Mouse (Mus musculus) neural tube, embryonic 14.5 days (tissue): ENCODE results near the gene Clasp1. TPM values are rescaled to one million over a fixed set of nuclear protein-coding genes. Genes with fewer than 3 reads are reported as not detected.

Experiments
- ATAC-seq: fragments of 200-750 bp; cut with Nextera tagmentation; 2 replicates; pipeline ENCODE4 v1.8.0; 2017; ENCODE audit warnings: low read depth, mild to moderate bottlenecking, moderate TSS enrichment, moderate library complexity
- H3K27ac ChIP-seq: fragments of 300-500 bp; sonication (generic); 2 replicates; pipeline ENCODE4 v1.5.1; 2014; ENCODE audit warnings: low read depth, mild to moderate bottlenecking, control low read depth, low read length, moderate library complexity, mixed read lengths
- H3K27me3 ChIP-seq: fragments of 300-500 bp; sonication (generic); 2 replicates; pipeline ENCODE4 v1.6.1; 2014; ENCODE audit warnings: low read length; ENCODE audit not compliant: control insufficient read depth, insufficient read depth
- H3K36me3 ChIP-seq: fragments of 300-500 bp; sonication (generic); 2 replicates; pipeline ENCODE4 v1.6.1; 2014; ENCODE audit warnings: low read length, mixed read lengths; ENCODE audit not compliant: control insufficient read depth, insufficient read depth
- H3K4me1 ChIP-seq: fragments of 300-500 bp; sonication (generic); 2 replicates; pipeline ENCODE4 v1.6.1; 2014; ENCODE audit warnings: low read length; ENCODE audit not compliant: control insufficient read depth, insufficient read depth
- H3K4me2 ChIP-seq: fragments of 300-500 bp; sonication (generic); 2 replicates; pipeline ENCODE4 v1.6.1; 2014; ENCODE audit warnings: mild to moderate bottlenecking, low read depth, low read length, control low read depth
- H3K4me3 ChIP-seq: fragments of 300-500 bp; sonication (generic); 2 replicates; pipeline ENCODE4 v1.5.1; 2014; ENCODE audit warnings: low read depth, low read length, control low read depth, mixed read lengths
- H3K9ac ChIP-seq: fragments of 300-500 bp; sonication (generic); replicated peaks from 2 replicates; pipeline ENCODE4 v1.6.1; 2014; ENCODE audit warnings: low read depth, mild to moderate bottlenecking, control low read depth, low read length, mixed read lengths
- H3K9me3 ChIP-seq: fragments of 300-500 bp; sonication (generic); 2 replicates; pipeline ENCODE4 v1.6.1; 2016; ENCODE audit warnings: low read length; ENCODE audit not compliant: control insufficient read depth
- WGBS: fragments of 180-500 bp; shearing (Covaris S2); extraction: QIAGEN DNeasy Blood & Tissue Kit; methylation state at CpG from one replicate; pipeline ENCODE4 v1.1.7; 2014; 5-methylcytosine and 5-hydroxymethylcytosine counted together
- polyA plus RNA-seq: library from polyadenylated mRNA; unstranded; fragments of >200 nt; fragmentation: Nextera tagmentation; extraction: Ambion mirVana; gene quantifications from 2 replicates; pipeline ENCODE4 v1.2.1, GENCODE M21; 2014

Clasp1 gene
- polyA plus RNA-seq, 1 experiment from 2014 or later = 149 TPM

DNA sequence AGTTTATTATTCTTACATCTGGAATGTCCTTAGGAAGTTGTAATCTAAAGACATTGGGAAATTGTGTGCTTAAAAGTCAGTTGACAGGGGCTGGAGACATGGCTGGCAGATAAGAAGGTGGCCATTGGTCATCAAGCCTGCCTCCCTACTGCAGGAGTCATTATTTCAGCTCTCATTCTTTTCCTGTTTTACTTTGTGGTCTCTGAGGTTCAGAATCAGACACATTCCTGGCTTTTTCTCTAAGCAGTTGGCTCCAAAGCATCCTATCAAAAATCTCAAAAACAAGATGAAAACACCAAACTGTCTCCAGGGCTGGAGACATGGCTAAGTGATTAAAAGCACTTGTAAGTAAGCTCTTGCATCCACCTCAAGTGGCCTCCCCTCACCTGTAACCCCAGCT lies 49.5 kb downstream of the Clasp1 start:
- no peak overlapping the region for H3K27ac ChIP-seq
- no peak overlapping the region for H3K9ac ChIP-seq
- no peaks in the 10 kb centered on the region for H3K27me3 ChIP-seq
- peaks cover 7% of the 10 kb centered on the region; the same call in 1 of the 2 replicates for H3K4me1 ChIP-seq
- no peak for ATAC-seq
- no peak overlapping the region for H3K4me3 ChIP-seq
- H3K9me3 ChIP-seq = no peaks in the 10 kb centered on the region
- H3K36me3 ChIP-seq = no peaks in the 10 kb centered on the region
- H3K4me2 ChIP-seq = no peak overlapping the region

DNA sequence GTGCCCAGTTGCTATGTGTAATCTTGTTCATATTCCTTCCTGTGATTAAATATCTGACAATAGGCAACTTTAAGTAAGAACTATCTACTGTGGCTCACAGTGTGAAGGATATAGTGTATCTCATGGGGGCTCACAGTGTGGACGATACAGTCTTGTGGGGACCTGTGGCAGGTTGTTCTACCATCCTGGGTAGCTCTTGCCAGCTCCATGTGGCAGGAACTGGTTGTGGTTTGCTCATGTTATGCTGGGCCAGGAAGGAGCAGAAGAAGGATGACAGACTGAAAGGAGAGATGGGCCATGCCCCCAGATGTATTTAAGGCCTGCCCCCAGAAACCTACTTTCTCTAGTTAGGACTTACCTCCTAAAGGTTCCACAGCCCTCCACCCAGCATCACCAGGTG lies 51.7 kb downstream of the Clasp1 start:
- Histone ChIP-seq H3K9me3 (no peaks in the 10 kb centered on the region), H3K4me3 (no peak overlapping the region), H3K27me3 (no peaks in the 10 kb centered on the region), H3K9ac (no peak overlapping the region), H3K4me1 (0 out of 2 replicates have a peak, but pooled peaks cover 3% of the 10 kb centered on the region), H3K36me3 (no peaks in the 10 kb centered on the region), H3K4me2 (no peak overlapping the region), H3K27ac (no peak overlapping the region)
- ATAC-seq = no peak
- WGBS = 93% methylated on average over 1 of the region's 1 CpGs

GRCm38 (mm10) chr1:118444420-118444819 lies 55.6 kb downstream of the Clasp1 start:
- no peak for ATAC-seq
- no peak overlapping the region for H3K27ac ChIP-seq

GRCm38 (mm10) chr1:118444988-118445387 lies 56.1 kb downstream of the Clasp1 start:
- WGBS = 73% methylated on average over 3 of the region's 3 CpGs
- Histone ChIP-seq H3K4me3 (no peak overlapping the region), H3K4me2 (no peak overlapping the region), H3K9ac (no peak overlapping the region), H3K4me1 (0 out of 2 replicates have a peak, but pooled peaks cover 2% of the 10 kb centered on the region), H3K36me3 (no peaks in the 10 kb centered on the region), H3K9me3 (no peaks in the 10 kb centered on the region), H3K27ac (no peak overlapping the region), H3K27me3 (no peaks in the 10 kb centered on the region)
- no peak for ATAC-seq

More at GRCm38 (mm10) chr1:118444420-118444819, 55.6 kb downstream of the Clasp1 start:
- Histone ChIP-seq H3K9me3 (no peaks in the 10 kb centered on the region), H3K27me3 (no peaks in the 10 kb centered on the region), H3K4me2 (no peak overlapping the region), H3K36me3 (no peaks in the 10 kb centered on the region), H3K9ac (no peak overlapping the region), H3K4me3 (no peak overlapping the region), H3K4me1 (0 out of 2 replicates have a peak, but pooled peaks cover 2% of the 10 kb centered on the region)
- WGBS = 92% methylated on average over 7 of the region's 7 CpGs

DNA sequence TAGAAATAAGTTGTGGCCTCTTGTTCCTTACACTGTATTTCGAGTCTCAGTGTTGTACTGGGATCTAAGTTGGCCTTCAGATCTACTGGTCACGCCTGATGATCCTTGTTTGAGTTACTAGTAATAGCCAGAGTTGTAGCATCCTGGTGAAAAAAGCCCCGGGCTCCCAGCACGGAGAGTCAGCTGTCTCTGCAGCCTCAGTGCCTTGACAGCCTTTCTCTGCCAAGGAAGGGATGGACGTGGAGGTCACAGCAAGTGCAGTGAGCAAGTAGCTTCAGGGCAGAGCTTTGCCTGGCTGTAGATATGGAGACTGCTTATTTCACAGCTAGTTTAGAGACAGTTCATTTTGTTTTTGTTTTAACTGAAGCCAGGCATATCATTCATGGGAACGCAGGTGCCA lies 56.6 kb downstream of the Clasp1 start:
- no peak for ATAC-seq
- H3K36me3 ChIP-seq = no peaks in the 10 kb centered on the region
- no peak overlapping the region for H3K27ac ChIP-seq
- no peaks in the 10 kb centered on the region for H3K9me3 ChIP-seq
- H3K27me3 ChIP-seq = no peaks in the 10 kb centered on the region
- WGBS = 72% methylated on average over 6 of the region's 6 CpGs
- H3K9ac ChIP-seq = no peak overlapping the region
- H3K4me3 ChIP-seq = no peak overlapping the region
- 0 out of 2 replicates have a peak, but pooled peaks cover 2% of the 10 kb centered on the region for H3K4me1 ChIP-seq
- H3K4me2 ChIP-seq = no peak overlapping the region

- no peak for ATAC-seq
- H3K9ac ChIP-seq = no peak overlapping the region
- no peak overlapping the region for H3K4me3 ChIP-seq
- H3K27me3 ChIP-seq = no peaks in the 10 kb centered on the region
- no peaks in the 10 kb centered on the region for H3K36me3 ChIP-seq
- H3K9me3 ChIP-seq = no peaks in the 10 kb centered on the region
- H3K4me2 ChIP-seq = no peak overlapping the region
- 0 out of 2 replicates have a peak, but pooled peaks cover 2% of the 10 kb centered on the region for H3K4me1 ChIP-seq
- no peak overlapping the region for H3K27ac ChIP-seq
- 93% methylated on average over 3 of the region's 3 CpGs for WGBS
Measured at GRCm38 (mm10) chr1:118446006-118446405, 57.1 kb downstream of the Clasp1 start.

DNA sequence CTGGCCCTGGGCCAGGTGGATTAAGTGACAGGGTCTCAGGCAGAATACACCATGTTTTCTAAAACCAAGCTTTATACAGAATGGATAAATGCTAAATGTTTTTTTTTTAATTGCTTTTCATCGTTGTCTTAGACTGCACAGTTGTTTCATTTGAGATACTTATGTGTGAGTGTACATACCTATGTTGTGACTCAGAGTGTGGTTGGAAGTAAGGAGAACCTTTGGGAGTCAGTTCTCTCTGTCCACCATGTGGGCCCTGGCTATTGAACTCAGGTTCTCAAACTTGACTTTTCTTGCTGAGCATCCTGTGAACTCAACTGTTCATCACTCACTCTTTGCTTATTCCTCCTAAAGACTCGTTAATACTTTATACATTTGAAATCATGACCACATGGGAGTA lies 58.3 kb downstream of the Clasp1 start:
- no peak overlapping the region for H3K27ac ChIP-seq
- H3K36me3 ChIP-seq = no peaks in the 10 kb centered on the region
- no peaks in the 10 kb centered on the region for H3K27me3 ChIP-seq
- no peak for ATAC-seq
- WGBS = 81% methylated on average over 2 of the region's 2 CpGs
- H3K9ac ChIP-seq = no peak overlapping the region
- 0 out of 2 replicates have a peak, but pooled peaks cover 2% of the 10 kb centered on the region for H3K4me1 ChIP-seq
- H3K4me2 ChIP-seq = no peak overlapping the region
- no peaks in the 10 kb centered on the region for H3K9me3 ChIP-seq
- H3K4me3 ChIP-seq = no peak overlapping the region

- no peak for ATAC-seq
Measured at GRCm38 (mm10) chr1:118448214-118448613, 59.4 kb downstream of the Clasp1 start.

GRCm38 (mm10) chr1:118450891-118451450 lies 62.1 kb downstream of the Clasp1 start:
- Histone ChIP-seq H3K27me3 (no peaks in the 10 kb centered on the region), H3K4me3 (no peak overlapping the region), H3K9me3 (no peaks in the 10 kb centered on the region), H3K4me1 (0 out of 2 replicates have a peak, but pooled peaks cover under 1% of the 10 kb centered on the region), H3K4me2 (no peak overlapping the region), H3K27ac (no peak overlapping the region), H3K9ac (no peak overlapping the region), H3K36me3 (no peaks in the 10 kb centered on the region)
- 83% methylated on average over 3 of the region's 3 CpGs for WGBS
- ATAC-seq = no peak

More at GRCm38 (mm10) chr1:118448214-118448613, 59.4 kb downstream of the Clasp1 start:
- H3K9ac ChIP-seq = no peak overlapping the region
- H3K36me3 ChIP-seq = no peaks in the 10 kb centered on the region
- no peaks in the 10 kb centered on the region for H3K9me3 ChIP-seq
- no peak overlapping the region for H3K27ac ChIP-seq
- 97% methylated on average over 1 of the region's 1 CpGs for WGBS
- H3K4me1 ChIP-seq = 0 out of 2 replicates have a peak, but pooled peaks cover 2% of the 10 kb centered on the region
- no peak overlapping the region for H3K4me2 ChIP-seq
- no peaks in the 10 kb centered on the region for H3K27me3 ChIP-seq
- H3K4me3 ChIP-seq = no peak overlapping the region
